Mouse (Mus musculus): ENCODE measurements around the gene Med11.
"Not testable (repeated sequence)": the region's sequence is repeated elsewhere in the genome, so short reads cannot be mapped to it uniquely, and the experiment has no call there.

Med11 gene

DNA sequence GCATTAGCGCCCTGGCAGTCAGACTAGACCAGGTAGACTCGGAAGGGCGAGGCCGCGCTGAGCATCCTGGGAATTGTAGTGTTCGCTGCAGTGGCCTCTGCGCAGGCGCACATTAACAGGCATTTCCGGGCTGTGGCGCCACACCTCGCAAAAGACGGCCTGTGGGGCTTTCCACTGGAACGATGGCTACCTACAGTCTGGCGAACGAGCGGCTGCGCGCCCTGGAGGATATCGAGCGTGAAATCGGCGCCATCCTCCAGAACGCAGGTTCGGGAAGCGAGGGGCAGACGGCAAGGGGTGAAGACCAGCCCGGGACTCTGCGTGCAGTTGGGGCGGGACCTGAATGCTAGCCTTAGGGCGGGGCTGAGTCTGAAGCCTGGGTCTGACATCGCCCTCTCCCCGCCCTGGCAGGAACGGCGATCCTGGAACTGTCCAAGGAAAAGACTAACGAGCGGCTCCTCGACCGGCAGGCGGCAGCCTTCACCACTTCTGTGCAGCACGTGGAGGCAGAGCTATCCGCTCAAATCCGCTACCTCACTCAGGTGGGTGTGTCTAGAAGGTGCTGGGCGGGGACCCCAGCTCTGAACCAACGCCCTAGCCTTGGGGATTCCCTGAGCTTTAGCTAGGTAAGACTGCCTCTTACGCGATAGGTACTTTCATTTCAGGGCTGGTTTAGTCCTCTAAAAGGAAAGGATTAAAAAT is at the start of gene Med11:
TSS of gene Med11 (plus strand) at position 123 of the 702 bp plus-strand sequence.
- peak; percentile 98 for DNase-seq

GRCm38 (mm10) chr11:70403598-70403997 is 48.1 kb upstream of the Med11 start:
- DNase-seq = peak; percentile 27

- DNase-seq = peak; percentile 84
Measured at GRCm38 (mm10) chr11:70409594-70410296, 42.0 kb upstream of the Med11 start, which contains the start of gene Pelp1. TSS of gene Pelp1 (minus strand) at chr11:70410031.

DNA sequence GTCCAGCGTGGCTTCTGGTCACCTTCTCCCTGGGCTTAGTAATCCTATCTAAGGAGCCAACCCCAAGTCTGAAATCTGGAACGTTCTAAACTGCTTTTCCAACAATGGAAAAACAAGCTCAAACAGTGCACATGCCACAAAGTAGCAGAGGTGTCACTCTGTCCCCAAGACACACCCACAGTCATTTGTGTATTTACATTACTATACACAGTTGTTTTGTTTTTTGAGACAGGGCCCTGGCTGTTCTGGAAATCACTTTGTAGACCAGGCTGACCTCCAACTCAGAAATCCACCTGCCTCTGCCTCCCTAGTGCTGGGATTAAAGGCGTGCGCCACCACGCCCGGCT is 41.4 kb upstream of the Med11 start:
- DNase-seq = no peak

DNA sequence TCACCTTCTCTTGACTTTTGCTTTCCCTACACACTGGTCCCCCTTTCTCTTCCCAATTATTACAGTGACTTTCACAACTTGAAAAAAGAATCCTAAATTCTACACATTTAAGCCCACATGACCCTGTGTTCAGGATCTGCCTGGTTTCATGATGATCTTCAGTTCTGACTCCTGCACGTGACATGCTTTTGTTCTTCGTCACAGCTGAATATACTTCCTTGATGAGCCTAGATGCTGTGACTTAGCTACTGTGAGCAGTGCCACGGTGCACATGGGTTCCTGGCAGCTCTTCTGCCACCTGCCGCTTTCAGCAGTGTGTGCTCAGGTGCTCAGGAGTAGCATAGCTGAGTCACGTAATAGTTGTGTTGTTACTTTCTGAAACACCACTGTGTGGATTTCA is 39.1 kb upstream of the Med11 start:
- DNase-seq = no peak

GRCm38 (mm10) chr11:70413961-70414360 is 37.8 kb upstream of the Med11 start:
- peak; percentile 84 for DNase-seq

DNA sequence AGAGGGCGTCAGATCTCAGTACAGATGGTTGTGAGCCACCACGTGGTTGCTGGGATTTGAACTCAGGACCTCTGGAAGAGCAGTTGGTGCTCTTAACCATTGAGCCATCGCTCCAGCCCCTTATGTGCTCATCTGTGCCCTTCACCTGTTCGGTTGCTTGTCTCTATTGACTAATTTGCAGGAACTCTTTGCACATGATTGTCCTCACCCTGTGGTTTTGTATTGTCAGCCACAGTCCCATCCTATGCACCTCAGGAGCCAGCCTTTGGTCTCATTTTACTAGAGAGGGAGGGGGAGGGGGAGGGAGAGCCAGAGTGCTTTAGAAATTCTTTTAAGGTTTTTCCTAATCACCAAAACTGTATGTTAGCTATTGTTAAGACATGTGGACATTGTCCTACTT is 33.5 kb upstream of the Med11 start:
- no peak for DNase-seq

DNA sequence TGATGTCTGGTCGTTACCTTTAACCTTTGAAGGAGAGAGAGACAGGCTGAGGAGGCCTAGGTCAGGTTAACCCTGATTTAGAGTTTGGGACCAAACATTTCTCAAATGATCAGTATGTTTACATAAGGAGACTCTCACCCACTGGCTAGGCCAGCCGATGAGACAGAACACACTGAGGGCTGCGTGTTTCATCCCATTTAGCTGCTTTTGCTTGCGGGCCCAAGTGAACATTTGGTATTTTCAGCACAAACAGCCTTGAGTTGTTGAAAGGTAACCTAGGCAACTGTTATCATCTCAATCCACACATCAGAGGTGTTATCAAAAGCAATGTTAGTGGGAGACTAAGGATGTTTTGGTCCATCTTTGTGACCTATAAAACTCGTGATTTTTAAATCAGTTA is 32.2 kb upstream of the Med11 start:
- no peak for DNase-seq

- not testable (repeated sequence) for DNase-seq
Measured at GRCm38 (mm10) chr11:70426598-70426997, 25.1 kb upstream of the Med11 start.

- DNase-seq = no peak
Measured at GRCm38 (mm10) chr11:70431574-70431973, 20.1 kb upstream of the Med11 start.

GRCm38 (mm10) chr11:70432048-70432894 is 19.4 kb upstream of the Med11 start, which contains the start of gene Arrb2:
TSS of gene Arrb2 (plus strand) at chr11:70432635.
- DNase-seq = peak; percentile 99

DNA sequence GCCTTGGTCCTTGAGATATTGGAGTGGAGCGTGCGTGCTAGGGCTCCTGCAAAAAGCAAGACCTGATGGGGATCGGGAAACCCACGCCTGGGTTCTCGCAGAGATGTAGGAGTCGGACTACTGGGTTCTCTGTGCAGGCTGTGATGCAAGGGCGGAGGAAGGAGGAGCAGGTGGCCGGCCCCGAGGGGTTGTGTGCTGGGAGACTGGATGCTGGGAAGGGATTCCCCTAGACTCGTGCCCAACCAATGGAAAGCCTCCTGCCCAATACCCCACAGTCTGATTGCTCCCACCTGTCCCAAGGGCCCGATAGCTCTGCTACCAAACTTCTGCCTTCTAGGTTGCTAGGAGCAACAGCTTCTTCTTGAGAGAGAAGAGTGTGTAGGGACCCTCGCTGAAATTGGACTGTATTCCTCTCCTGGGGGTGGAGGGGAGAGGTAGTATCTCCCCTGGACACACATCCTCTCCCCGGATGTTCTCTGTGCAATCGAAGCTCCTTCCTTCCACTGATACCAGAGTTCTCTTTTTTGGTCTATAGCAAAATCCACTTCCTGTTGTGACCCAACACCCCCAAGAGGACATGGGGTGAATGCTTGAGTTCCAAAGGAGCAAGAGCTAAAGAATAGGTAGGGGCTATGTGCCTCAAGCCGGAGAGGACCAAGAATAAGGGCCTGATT is 18.7 kb upstream of the Med11 start:
- DNase-seq = peak; percentile 18

- no peak for DNase-seq
Measured at GRCm38 (mm10) chr11:70433569-70433943, 18.2 kb upstream of the Med11 start.

DNA sequence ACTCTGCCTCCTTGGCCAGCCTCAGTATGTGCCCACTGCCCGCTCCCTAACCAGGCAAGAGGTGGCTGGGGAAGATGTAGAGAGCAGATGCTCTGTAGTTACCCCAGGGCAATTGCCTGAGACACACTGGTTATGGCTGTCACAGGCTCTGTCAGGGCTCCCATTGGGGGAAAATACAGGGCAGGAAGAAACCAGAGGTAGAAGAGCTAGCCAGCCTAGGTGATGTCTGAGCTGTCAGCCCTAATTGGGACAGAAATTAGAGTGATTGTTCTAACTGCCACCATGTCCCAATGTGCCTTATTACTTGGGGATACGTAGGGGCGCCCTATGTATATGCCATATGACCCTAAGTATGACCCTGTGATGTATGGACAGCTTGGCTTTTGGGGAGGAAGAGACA is 17.8 kb upstream of the Med11 start:
- no peak for DNase-seq

DNA sequence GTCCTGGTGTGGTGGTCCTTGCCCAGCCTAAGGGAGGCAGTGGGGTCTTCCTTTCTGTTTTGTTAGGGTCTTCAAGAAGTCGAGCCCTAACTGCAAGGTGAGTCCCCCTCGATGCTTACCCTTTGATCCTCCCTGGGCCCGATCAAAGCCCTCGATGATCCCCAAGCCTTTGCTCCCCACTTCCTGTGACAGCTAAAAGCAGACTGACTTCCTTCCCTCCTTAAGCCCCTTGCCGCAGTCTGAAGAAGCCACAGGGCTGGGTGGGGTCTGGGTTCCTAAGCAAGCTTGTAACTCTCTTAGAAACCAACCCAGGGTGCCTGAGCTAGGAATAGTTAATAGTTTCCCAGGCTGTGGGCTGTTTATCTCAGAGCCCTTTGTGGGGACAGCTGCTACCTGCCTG is 16.2 kb upstream of the Med11 start:
- DNase-seq = no peak

GRCm38 (mm10) chr11:70437426-70437825 is 14.3 kb upstream of the Med11 start:
- no peak for DNase-seq

DNA sequence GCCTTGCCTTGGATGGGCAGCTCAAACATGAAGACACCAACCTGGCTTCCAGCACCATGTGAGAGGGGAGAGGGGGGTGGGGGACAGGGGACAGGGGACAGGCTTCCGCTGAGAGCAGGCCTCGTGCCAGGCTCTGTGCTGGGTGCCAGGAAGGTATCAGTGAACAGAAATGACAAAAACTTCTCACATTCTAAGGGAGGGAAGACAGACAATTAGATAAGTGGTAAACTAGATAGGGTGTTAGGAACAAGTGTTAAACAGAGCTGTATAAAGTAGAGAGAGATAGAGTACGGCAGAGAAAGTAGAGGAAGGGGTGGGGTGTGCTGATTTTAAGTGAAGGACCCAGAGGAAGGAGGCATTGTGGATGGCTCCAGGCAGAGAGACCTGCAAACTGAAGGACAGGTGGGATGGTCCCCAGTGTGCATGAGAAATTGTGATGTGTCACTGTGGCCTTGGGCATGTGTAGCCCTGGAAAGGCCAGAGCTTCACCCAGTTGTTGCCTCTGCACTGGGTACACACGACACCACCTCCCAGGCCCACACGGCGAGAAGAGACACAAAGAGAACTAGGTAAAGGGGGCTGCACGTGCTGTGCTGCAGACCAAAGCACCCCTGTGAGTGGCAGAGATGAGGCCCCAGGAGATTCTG is 12.9 kb upstream of the Med11 start:
- no peak for DNase-seq

GRCm38 (mm10) chr11:70440637-70441036 is 11.1 kb upstream of the Med11 start:
- no peak for DNase-seq

GRCm38 (mm10) chr11:70441882-70442281 is 9.8 kb upstream of the Med11 start:
- no peak for DNase-seq

GRCm38 (mm10) chr11:70443964-70444363 is 7.8 kb upstream of the Med11 start:
- DNase-seq = no peak

GRCm38 (mm10) chr11:70444667-70445066 is 7.1 kb upstream of the Med11 start:
- no peak for DNase-seq

DNA sequence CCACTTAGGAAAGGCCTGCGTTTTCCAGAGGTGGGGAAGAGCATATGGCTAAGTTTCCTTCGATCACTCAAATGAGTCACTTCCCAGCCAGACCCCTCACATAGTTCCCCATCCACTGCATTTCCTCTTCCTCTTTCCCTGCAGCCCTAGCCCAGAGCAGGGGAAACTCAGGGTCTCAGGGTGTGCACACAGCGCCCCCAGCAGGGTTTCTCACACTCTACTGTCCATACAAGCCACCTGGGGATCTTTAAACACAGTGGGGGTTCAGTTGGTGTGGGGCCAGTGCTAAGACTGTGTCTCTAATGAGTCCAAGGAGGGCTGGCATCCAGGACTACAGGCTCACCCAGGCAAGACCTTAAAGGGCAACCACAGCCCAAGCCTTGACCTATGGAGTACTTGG is 5.0 kb upstream of the Med11 start:
- DNase-seq = no peak

- no peak for DNase-seq
Measured at GRCm38 (mm10) chr11:70447373-70447772, 4.3 kb upstream of the Med11 start.
